Mouse (Mus musculus): Measurements from ENCODE around the gene Pdp2. TPM values are rescaled to one million over a fixed set of nuclear protein-coding genes. Genes with fewer than 3 reads are reported as not detected.
"Not testable (repeated sequence)": the region's sequence is repeated elsewhere in the genome, so short reads cannot be mapped to it uniquely, and the experiment has no call there.

The Pdp2 gene
- 4.6 and 5.5 TPM in 2 replicates for polyA plus RNA-seq (2012; rRNA removed)

- peak; percentile 88 to 97 for DNase-seq (ENCODE audit: extremely low spot score in 1 of 2, low spot score in 1 of 2)
Measured at GRCm38 (mm10) chr8:104591133-104591834, at the start of gene Pdp2. Gene Pdp2, plus strand, starts transcription at chr8:104591451.

- no peak for DNase-seq (ENCODE audit: extremely low spot score in 1 of 2, low spot score in 1 of 2)
Measured at GRCm38 (mm10) chr8:104541515-104541880, 49.8 kb upstream of the Pdp2 start.

GRCm38 (mm10) chr8:104542160-104542559 is 49.1 kb upstream of the Pdp2 start:
- DNase-seq (ENCODE audit: extremely low spot score in 1 of 2, low spot score in 1 of 2), result peak; percentile 81 to 88

GRCm38 (mm10) chr8:104543440-104544045 is 47.7 kb upstream of the Pdp2 start:
- no peak for DNase-seq (ENCODE audit: extremely low spot score in 1 of 2, low spot score in 1 of 2)

- no peak for DNase-seq (ENCODE audit: extremely low spot score in 1 of 2, low spot score in 1 of 2)
Measured at GRCm38 (mm10) chr8:104555191-104555590, 36.1 kb upstream of the Pdp2 start.

- DNase-seq (ENCODE audit: extremely low spot score in 1 of 2, low spot score in 1 of 2), result no peak
Measured at GRCm38 (mm10) chr8:104557226-104557625, 34.0 kb upstream of the Pdp2 start.

- DNase-seq (ENCODE audit: extremely low spot score in 1 of 2, low spot score in 1 of 2), result no peak
Measured at GRCm38 (mm10) chr8:104560731-104561130, 30.5 kb upstream of the Pdp2 start.

GRCm38 (mm10) chr8:104564633-104565456 is 26.4 kb upstream of the Pdp2 start:
- DNase-seq (ENCODE audit: extremely low spot score in 1 of 2, low spot score in 1 of 2), result peak; percentile 71 to 92

- DNase-seq (ENCODE audit: extremely low spot score in 1 of 2, low spot score in 1 of 2), result no peak
Measured at GRCm38 (mm10) chr8:104565457-104565798, 25.8 kb upstream of the Pdp2 start.

GRCm38 (mm10) chr8:104569559-104569958 is 21.7 kb upstream of the Pdp2 start:
- peak in 1 of 2 experiments; percentile 64 for DNase-seq (ENCODE audit: extremely low spot score in 1 of 2, low spot score in 1 of 2)

GRCm38 (mm10) chr8:104570436-104571343 is 20.6 kb upstream of the Pdp2 start:
- DNase-seq (ENCODE audit: extremely low spot score in 1 of 2, low spot score in 1 of 2), result peak in 1 of 2 experiments; percentile 91

- DNase-seq (ENCODE audit: extremely low spot score in 1 of 2, low spot score in 1 of 2), result no peak
Measured at GRCm38 (mm10) chr8:104576820-104577219, 14.4 kb upstream of the Pdp2 start.

- DNase-seq (ENCODE audit: extremely low spot score in 1 of 2, low spot score in 1 of 2), result not testable (repeated sequence)
Measured at GRCm38 (mm10) chr8:104577606-104578005, 13.6 kb upstream of the Pdp2 start.

GRCm38 (mm10) chr8:104584522-104584921 is 6.7 kb upstream of the Pdp2 start:
- DNase-seq (ENCODE audit: extremely low spot score in 1 of 2, low spot score in 1 of 2), result no peak

GRCm38 (mm10) chr8:104590284-104590683 is 967 bp upstream of the Pdp2 start:
- DNase-seq (ENCODE audit: extremely low spot score in 1 of 2, low spot score in 1 of 2), result no peak

- DNase-seq (ENCODE audit: extremely low spot score in 1 of 2, low spot score in 1 of 2), result no peak
Measured at GRCm38 (mm10) chr8:104591856-104592255, 605 bp downstream of the Pdp2 start.

GRCm38 (mm10) chr8:104592566-104592965 is 1.3 kb downstream of the Pdp2 start:
- DNase-seq (ENCODE audit: extremely low spot score in 1 of 2, low spot score in 1 of 2), result no peak

- DNase-seq (ENCODE audit: extremely low spot score in 1 of 2, low spot score in 1 of 2), result no peak
Measured at GRCm38 (mm10) chr8:104593536-104594325, 2.5 kb downstream of the Pdp2 start.

- no peak for DNase-seq (ENCODE audit: extremely low spot score in 1 of 2, low spot score in 1 of 2)
Measured at GRCm38 (mm10) chr8:104594611-104595362, 3.5 kb downstream of the Pdp2 start.

Data from frontal cortex, adult 2 months (tissue).